Mouse (Mus musculus): Measurements from ENCODE around the gene Cma1. TPM values are rescaled to one million over a fixed set of nuclear protein-coding genes. Genes with fewer than 3 reads are reported as not detected.

Gene Cma1
- polyA plus RNA-seq, 1 experiment from 2014 or later: 10.4 TPM

DNA sequence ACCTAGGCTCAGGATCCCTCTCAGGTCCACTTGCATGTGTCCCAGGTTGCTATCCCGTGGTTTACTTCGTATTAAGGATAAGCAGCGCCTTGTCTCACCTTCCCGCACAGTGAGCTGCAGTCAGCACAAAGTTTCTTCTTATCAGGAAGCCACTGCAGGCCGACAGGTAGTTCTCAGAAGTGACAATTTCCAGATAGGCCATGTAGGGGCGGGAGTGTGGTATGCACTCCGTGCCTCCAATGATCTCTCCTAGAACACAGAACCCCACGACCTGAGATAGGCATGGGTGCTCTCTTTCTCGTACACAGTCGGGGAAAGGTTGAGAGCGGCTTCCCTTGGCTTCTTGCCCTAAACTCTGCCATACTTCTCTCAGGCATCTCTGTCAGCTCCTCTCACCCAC, 874 bp downstream of the Cma1 start:
- no peak for DNase-seq (ENCODE audit: low spot score)
- no peaks in the 10 kb centered on the region for H3K9me3 ChIP-seq (ENCODE audit: low read length)
- TF ChIP-seq CTCF (IDR thresholded peaks at IDR 0.05): no peak
- no peak for TF ChIP-seq EP300 (IDR thresholded peaks at IDR 0.05)
- H3K9ac ChIP-seq (replicated peaks; ENCODE audit: low read depth): no peak overlapping the region
- no peak overlapping the region for H3K4me2 ChIP-seq (replicated peaks; ENCODE audit: low read depth, low read length)
- no peak overlapping the region for H3K27ac ChIP-seq (ENCODE audit: low read length)
- no peak overlapping the region for H3K4me3 ChIP-seq (ENCODE audit: low read depth, low read length)
- H3K27me3 ChIP-seq (replicated peaks; ENCODE audit: insufficient read depth, low read length): no peaks in the 10 kb centered on the region
- no peaks in the 10 kb centered on the region for H3K4me1 ChIP-seq (ENCODE audit: insufficient read depth, low read depth, low read length)
- ATAC-seq: no peak
- no peaks in the 10 kb centered on the region for H3K36me3 ChIP-seq (ENCODE audit: insufficient read depth, low read length)
- WGBS: 66% methylated on average over 11 of the region's 11 CpGs

- no peak for TF ChIP-seq EP300 (IDR thresholded peaks at IDR 0.05)
- peak; percentile 34 for TF ChIP-seq CTCF (IDR thresholded peaks at IDR 0.05)
- Histone ChIP-seq H3K4me2 (replicated peaks; ENCODE audit: low read depth, low read length) (no peak overlapping the region), H3K27ac (ENCODE audit: low read length) (no peak overlapping the region), H3K36me3 (ENCODE audit: insufficient read depth, low read length) (no peaks in the 10 kb centered on the region), H3K4me1 (ENCODE audit: insufficient read depth, low read depth, low read length) (no peaks in the 10 kb centered on the region), H3K27me3 (replicated peaks; ENCODE audit: insufficient read depth, low read length) (no peaks in the 10 kb centered on the region), H3K9ac (replicated peaks; ENCODE audit: low read depth) (no peak overlapping the region), H3K9me3 (ENCODE audit: low read length) (no peaks in the 10 kb centered on the region), H3K4me3 (ENCODE audit: low read depth, low read length) (no peak overlapping the region)
- DNase-seq (ENCODE audit: low spot score) (no peak), ATAC-seq (no peak)
- WGBS: 31% methylated on average over 7 of the region's 7 CpGs
These were observed 4.2 kb downstream of the Cma1 start for GRCm38 (mm10) chr14:55940070-55940800.

GRCm38 (mm10) chr14:55933586-55933985, 10.9 kb downstream of the Cma1 start:
- Histone ChIP-seq H3K4me3 (ENCODE audit: low read depth, low read length) (no peak overlapping the region), H3K9ac (replicated peaks; ENCODE audit: low read depth) (no peak overlapping the region), H3K36me3 (ENCODE audit: insufficient read depth, low read length) (no peaks in the 10 kb centered on the region), H3K27me3 (replicated peaks; ENCODE audit: insufficient read depth, low read length) (no peaks in the 10 kb centered on the region), H3K27ac (ENCODE audit: low read length) (no peak overlapping the region), H3K9me3 (ENCODE audit: low read length) (no peaks in the 10 kb centered on the region), H3K4me2 (replicated peaks; ENCODE audit: low read depth, low read length) (no peak overlapping the region), H3K4me1 (ENCODE audit: insufficient read depth, low read depth, low read length) (no peaks in the 10 kb centered on the region)
- DNase-seq (ENCODE audit: low spot score) (peak; percentile 96), ATAC-seq (peak; percentile 99)
- TF ChIP-seq EP300 (IDR thresholded peaks at IDR 0.05) (peak; percentile 93), CTCF (IDR thresholded peaks at IDR 0.05) (0 out of 2 replicates have a peak, but pooled peaks have one; percentile 12)
- 10% methylated on average over 7 of the region's 7 CpGs for WGBS

DNA sequence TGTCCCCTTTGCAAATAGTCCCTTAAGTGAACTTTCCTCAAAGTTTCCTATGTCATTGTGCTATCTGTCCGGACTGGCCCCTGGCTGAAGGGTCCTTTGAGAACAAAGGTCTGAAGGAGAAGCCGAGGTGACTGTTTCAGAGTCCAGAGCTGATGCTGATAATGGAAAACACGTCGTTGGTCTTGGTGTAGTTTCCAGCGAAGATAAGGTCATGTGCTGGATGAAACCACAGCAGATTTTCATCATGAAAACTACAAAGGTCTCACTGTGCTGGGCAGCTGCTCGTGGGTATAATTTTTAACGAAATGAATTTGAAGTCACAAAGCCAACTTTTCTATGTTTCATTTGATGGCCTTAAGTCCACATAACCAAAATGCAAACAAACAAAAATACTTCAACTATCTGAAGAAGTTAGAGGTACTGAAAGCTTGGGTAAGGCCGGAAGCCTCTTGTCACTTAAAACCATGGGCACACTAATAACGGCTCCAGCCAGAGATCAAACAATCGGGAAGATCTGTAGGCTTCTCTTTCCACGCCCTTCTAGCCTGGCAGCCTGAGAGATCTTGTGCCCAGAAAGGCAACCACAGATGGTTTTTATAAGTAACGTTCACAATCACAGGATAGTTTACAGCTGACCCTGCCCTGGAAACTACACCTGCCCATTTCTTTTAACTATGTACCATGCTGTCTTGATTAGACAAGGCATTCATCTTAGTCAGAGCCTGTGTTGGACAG, 15.0 kb downstream of the Cma1 start:
- Histone ChIP-seq H3K4me3 (ENCODE audit: low read depth, low read length) (no peak overlapping the region), H3K9me3 (ENCODE audit: low read length) (no peaks in the 10 kb centered on the region), H3K9ac (replicated peaks; ENCODE audit: low read depth) (no peak overlapping the region), H3K4me2 (replicated peaks; ENCODE audit: low read depth, low read length) (no peak overlapping the region), H3K36me3 (ENCODE audit: insufficient read depth, low read length) (no peaks in the 10 kb centered on the region), H3K27ac (ENCODE audit: low read length) (no peak overlapping the region), H3K4me1 (ENCODE audit: insufficient read depth, low read depth, low read length) (no peaks in the 10 kb centered on the region), H3K27me3 (replicated peaks; ENCODE audit: insufficient read depth, low read length) (no peaks in the 10 kb centered on the region)
- no peak for ATAC-seq
- DNase-seq (ENCODE audit: low spot score): no peak
- TF ChIP-seq CTCF (IDR thresholded peaks at IDR 0.05): no peak
- 49% methylated on average over 12 of the region's 12 CpGs for WGBS

- no peaks in the 10 kb centered on the region for H3K27me3 ChIP-seq (replicated peaks; ENCODE audit: insufficient read depth, low read length)
- H3K4me2 ChIP-seq (replicated peaks; ENCODE audit: low read depth, low read length): no peak overlapping the region
- no peak overlapping the region for H3K9ac ChIP-seq (replicated peaks; ENCODE audit: low read depth)
- no peak for TF ChIP-seq EP300 (IDR thresholded peaks at IDR 0.05)
- TF ChIP-seq CTCF (IDR thresholded peaks at IDR 0.05): no peak
- H3K9me3 ChIP-seq (ENCODE audit: low read length): no peaks in the 10 kb centered on the region
- no peak overlapping the region for H3K27ac ChIP-seq (ENCODE audit: low read length)
- no peaks in the 10 kb centered on the region for H3K36me3 ChIP-seq (ENCODE audit: insufficient read depth, low read length)
- no peak for ATAC-seq
- no peaks in the 10 kb centered on the region for H3K4me1 ChIP-seq (ENCODE audit: insufficient read depth, low read depth, low read length)
- 80% methylated on average over 4 of the region's 4 CpGs for WGBS
- DNase-seq (ENCODE audit: low spot score): no peak
- no peak overlapping the region for H3K4me3 ChIP-seq (ENCODE audit: low read depth, low read length)
These were observed 17.6 kb downstream of the Cma1 start for GRCm38 (mm10) chr14:55926847-55927246.

DNA sequence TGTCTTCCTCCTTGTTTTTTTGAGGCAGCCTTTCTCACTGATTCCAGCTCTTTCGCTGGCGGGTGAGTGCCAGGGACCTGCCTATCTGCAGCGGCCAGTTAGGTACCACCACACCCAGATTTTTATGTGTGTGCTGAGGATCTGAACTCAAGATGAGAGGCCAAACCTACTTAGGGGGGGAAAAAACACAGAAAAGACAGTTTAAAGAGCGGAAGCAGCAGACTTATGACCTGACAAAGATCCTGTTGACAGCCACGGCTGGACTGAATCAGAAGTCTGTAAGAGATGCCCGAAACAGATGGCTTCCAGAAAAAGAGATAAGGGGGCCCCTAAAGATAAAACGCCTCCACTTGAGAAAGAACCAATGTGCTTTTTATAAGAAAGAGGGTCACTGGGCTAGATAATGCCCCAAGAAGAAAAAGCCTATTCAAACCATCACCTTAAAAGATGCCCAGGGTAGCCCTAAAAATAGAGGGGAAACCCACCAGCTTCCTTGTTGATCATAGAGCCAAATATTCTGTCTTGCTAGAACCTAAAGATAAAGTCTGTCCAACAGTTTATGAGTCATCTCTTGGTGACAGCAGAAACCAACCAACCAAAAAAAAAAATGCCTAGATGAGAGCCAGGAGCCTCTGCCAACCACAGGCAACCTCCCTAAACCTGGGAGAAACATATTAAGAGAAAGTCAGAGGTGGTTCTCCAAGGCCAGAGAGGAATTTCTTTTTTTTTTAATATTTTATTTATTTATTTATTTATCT, 21.8 kb downstream of the Cma1 start:
- ATAC-seq (no peak), DNase-seq (ENCODE audit: low spot score) (no peak)
- Histone ChIP-seq H3K4me2 (replicated peaks; ENCODE audit: low read depth, low read length) (no peak overlapping the region), H3K4me3 (ENCODE audit: low read depth, low read length) (no peak overlapping the region), H3K4me1 (ENCODE audit: insufficient read depth, low read depth, low read length) (no peaks in the 10 kb centered on the region), H3K27me3 (replicated peaks; ENCODE audit: insufficient read depth, low read length) (no peaks in the 10 kb centered on the region), H3K27ac (ENCODE audit: low read length) (no peak overlapping the region), H3K36me3 (ENCODE audit: insufficient read depth, low read length) (no peaks in the 10 kb centered on the region), H3K9ac (replicated peaks; ENCODE audit: low read depth) (no peak overlapping the region), H3K9me3 (ENCODE audit: low read length) (no peaks in the 10 kb centered on the region)
- TF ChIP-seq EP300 (IDR thresholded peaks at IDR 0.05) (no peak), CTCF (IDR thresholded peaks at IDR 0.05) (no peak)
- WGBS: 25% methylated on average over 7 of the region's 7 CpGs
